Mouse (Mus musculus) c-Kit-positive CD71-positive TER-119-negative erythroid progenitor cells, embryonic 14.5 days (primary cell): ENCODE results near the gene Sept9.

ENCODE experiments used
- DNase-seq: peaks from one replicate; pipeline ENCODE4 v3.0.0-alpha.2; 2013; ENCODE audit warnings: low read depth

The Sept9 gene

GRCm38 (mm10) chr11:117291271-117292059 is 92.0 kb downstream of the Sept9 start:
- no peak for DNase-seq

GRCm38 (mm10) chr11:117292446-117292845 is 93.0 kb downstream of the Sept9 start:
- no peak for DNase-seq

GRCm38 (mm10) chr11:117295266-117295665 is 95.8 kb downstream of the Sept9 start:
- DNase-seq = no peak

- no peak for DNase-seq
Observed at GRCm38 (mm10) chr11:117296116-117296499, 96.6 kb downstream of the Sept9 start.

- no peak for DNase-seq
Observed at GRCm38 (mm10) chr11:117296500-117297189, 97.2 kb downstream of the Sept9 start.

- no peak for DNase-seq
Observed at GRCm38 (mm10) chr11:117297190-117297829, 97.8 kb downstream of the Sept9 start.

GRCm38 (mm10) chr11:117299741-117300140 is 100.3 kb downstream of the Sept9 start:
- DNase-seq = no peak

- no peak for DNase-seq
Observed at GRCm38 (mm10) chr11:117300809-117301208, 101.3 kb downstream of the Sept9 start.

- no peak for DNase-seq
Observed at GRCm38 (mm10) chr11:117301716-117302115, 102.3 kb downstream of the Sept9 start.

- DNase-seq = no peak
Observed at GRCm38 (mm10) chr11:117302371-117302770, 102.9 kb downstream of the Sept9 start.

GRCm38 (mm10) chr11:117305509-117306188 is 106.2 kb downstream of the Sept9 start:
- DNase-seq = no peak

- no peak for DNase-seq
Observed at GRCm38 (mm10) chr11:117306311-117307088, 107.0 kb downstream of the Sept9 start.

GRCm38 (mm10) chr11:117307895-117308786 is 108.7 kb downstream of the Sept9 start:
- DNase-seq = no peak

- DNase-seq = no peak
Observed at GRCm38 (mm10) chr11:117309108-117309917, 109.9 kb downstream of the Sept9 start.

GRCm38 (mm10) chr11:117309918-117310287 is 110.4 kb downstream of the Sept9 start:
- DNase-seq = no peak

- no peak for DNase-seq
Observed at GRCm38 (mm10) chr11:117310341-117311107, 111.1 kb downstream of the Sept9 start.

- no peak for DNase-seq
Observed at GRCm38 (mm10) chr11:117311127-117311800, 111.8 kb downstream of the Sept9 start.
